Mouse (Mus musculus) cerebellum, postnatal 14 days (tissue): ENCODE results near the gene Pax6.
A peak's percentile ranks its signal among the peaks of the same experiment; 100 is the strongest.

Source experiments
- DNase-seq, 2 experiments: peaks; one replicate each; pipeline ENCODE4 v3.0.0; 2021; ENCODE audit warnings: mixed read lengths in 2 of 2

The Pax6 gene

GRCm38 (mm10) chr2:105684991-105685650, 16.4 kb downstream of the Pax6 start:
- DNase-seq = peak; percentile 37 to 68

GRCm38 (mm10) chr2:105685651-105686050, 17.0 kb downstream of the Pax6 start:
- DNase-seq = peak; percentile 55 to 65

GRCm38 (mm10) chr2:105686363-105687316, 17.9 kb downstream of the Pax6 start:
- DNase-seq = peak; percentile 63 to 68

GRCm38 (mm10) chr2:105687317-105687991, 18.8 kb downstream of the Pax6 start:
- peak; percentile 88 to 89 for DNase-seq

GRCm38 (mm10) chr2:105688011-105688410, 19.3 kb downstream of the Pax6 start:
- peak in 1 of 2 experiments; percentile 59 for DNase-seq

GRCm38 (mm10) chr2:105688436-105689303, 20.0 kb downstream of the Pax6 start:
- peak; percentile 66 to 77 for DNase-seq

GRCm38 (mm10) chr2:105689304-105689770, 20.6 kb downstream of the Pax6 start:
- DNase-seq = peak in 1 of 2 experiments; percentile 79

GRCm38 (mm10) chr2:105689771-105690639, 21.3 kb downstream of the Pax6 start:
- DNase-seq = peak; percentile 79 to 80

- DNase-seq = peak in 1 of 2 experiments; percentile 51
These were observed 22.6 kb downstream of the Pax6 start for GRCm38 (mm10) chr2:105691296-105691695.

GRCm38 (mm10) chr2:105697741-105698140, 29.0 kb downstream of the Pax6 start:
- DNase-seq = peak in 1 of 2 experiments; percentile 26

- peak; percentile 43 for DNase-seq
These were observed 29.9 kb downstream of the Pax6 start for GRCm38 (mm10) chr2:105698631-105699030.

- DNase-seq = peak in 1 of 2 experiments; percentile 31
These were observed 33.1 kb downstream of the Pax6 start for GRCm38 (mm10) chr2:105701781-105702180.

- peak; percentile 76 to 82 for DNase-seq
These were observed 33.9 kb downstream of the Pax6 start for GRCm38 (mm10) chr2:105702586-105702985.

- peak; percentile 60 to 74 for DNase-seq
These were observed 36.6 kb downstream of the Pax6 start for GRCm38 (mm10) chr2:105705320-105705719.

- DNase-seq = peak; percentile 70 to 74
These were observed 40.4 kb downstream of the Pax6 start for GRCm38 (mm10) chr2:105709126-105709525.

- DNase-seq = no peak
These were observed 41.8 kb downstream of the Pax6 start for GRCm38 (mm10) chr2:105710511-105710910.

GRCm38 (mm10) chr2:105715409-105716115, 46.9 kb downstream of the Pax6 start:
- peak in 1 of 2 experiments; percentile 22 for DNase-seq

- no peak for DNase-seq
These were observed 58.0 kb downstream of the Pax6 start for GRCm38 (mm10) chr2:105726657-105727056.

GRCm38 (mm10) chr2:105730704-105731103, 62.0 kb downstream of the Pax6 start:
- no peak for DNase-seq

- peak in 1 of 2 experiments; percentile 27 for DNase-seq
These were observed 67.5 kb downstream of the Pax6 start for GRCm38 (mm10) chr2:105736166-105736565.
